Mouse (Mus musculus) forebrain, embryonic 15.5 days (tissue): ENCODE measurements at regions not wholly inside any gene's neighbourhood (a gene's known extent, or its start where the extent isn't known, plus 50 kb on each side); places are given as distances from the start of the nearest gene placed in this dataset.

ENCODE experiments used
- ATAC-seq: fragments of 200-750 bp; cut with Nextera tagmentation; replicated peaks from 2 replicates; pipeline ENCODE4 v1.8.0; 2017; ENCODE audit warnings: mild to moderate bottlenecking, moderate TSS enrichment, moderate library complexity
- H3K27ac ChIP-seq: fragments of 300-500 bp; sonication (generic); replicated peaks from 2 replicates; pipeline ENCODE4 v1.5.1; 2015; ENCODE audit warnings: mild to moderate bottlenecking, inconsistent platforms
- H3K27me3 ChIP-seq: fragments of 300-500 bp; sonication (generic); 2 replicates; pipeline ENCODE4 v1.6.1; 2015; ENCODE audit warnings: inconsistent platforms
- H3K36me3 ChIP-seq: fragments of 300-500 bp; sonication (generic); 2 replicates; pipeline ENCODE4 v1.6.1; 2015; ENCODE audit warnings: mild to moderate bottlenecking, inconsistent platforms
- H3K4me1 ChIP-seq: fragments of 300-500 bp; sonication (generic); 2 replicates; pipeline ENCODE4 v1.6.1; 2015; ENCODE audit warnings: inconsistent platforms
- H3K4me2 ChIP-seq: fragments of 300-500 bp; sonication (generic); replicated peaks from 2 replicates; pipeline ENCODE4 v1.6.1; 2015; ENCODE audit warnings: mild to moderate bottlenecking, inconsistent platforms
- H3K4me3 ChIP-seq: fragments of 300-500 bp; sonication (generic); 2 replicates; pipeline ENCODE4 v1.5.1; 2015; ENCODE audit warnings: mild to moderate bottlenecking, inconsistent platforms
- H3K9ac ChIP-seq: fragments of 300-500 bp; sonication (generic); replicated peaks from 2 replicates; pipeline ENCODE4 v1.6.1; 2015; ENCODE audit warnings: mild to moderate bottlenecking, inconsistent platforms
- H3K9me3 ChIP-seq: fragments of 300-500 bp; sonication (generic); 2 replicates; pipeline ENCODE4 v1.6.1; 2016; ENCODE audit warnings: inconsistent platforms
- WGBS: fragments of 180-500 bp; shearing (Covaris S2); methylation state at CpG from one replicate; pipeline ENCODE4 v1.1.7; 2015; ENCODE audit warnings: mixed read lengths; 5-methylcytosine and 5-hydroxymethylcytosine counted together

GRCm38 (mm10) chr17:63807590-63808228, 55.2 kb upstream of the Fer start:
- Histone ChIP-seq H3K9ac (no peak overlapping the region), H3K4me3 (no peak overlapping the region), H3K4me1 (peaks cover 28% of the 10 kb centered on the region), H3K27ac (peak overlapping the region; percentile 59), H3K9me3 (no peaks in the 10 kb centered on the region), H3K27me3 (no peaks in the 10 kb centered on the region), H3K36me3 (no peaks in the 10 kb centered on the region), H3K4me2 (0 out of 2 replicates have a peak overlapping the region, but pooled peaks have one; percentile 11)
- WGBS, result 4% methylated on average over 9 of the region's 9 CpGs
- peak; percentile 93 for ATAC-seq

- Histone ChIP-seq H3K27me3 (no peaks in the 10 kb centered on the region), H3K36me3 (no peaks in the 10 kb centered on the region), H3K27ac (peak overlapping the region; percentile 40; the same call in 1 of the 2 replicates), H3K9ac (no peak overlapping the region), H3K4me3 (no peak overlapping the region), H3K9me3 (no peaks in the 10 kb centered on the region), H3K4me2 (no peak overlapping the region), H3K4me1 (peaks cover 29% of the 10 kb centered on the region)
- ATAC-seq, result peak; percentile 14; the same call in 1 of the 2 replicates
- 10% methylated on average over 6 of the region's 6 CpGs for WGBS
Observed at GRCm38 (mm10) chr17:63808756-63809155, 54.1 kb upstream of the Fer start.

- no peak overlapping the region for H3K9ac ChIP-seq
- no peak overlapping the region for H3K4me3 ChIP-seq
- WGBS, result 75% methylated on average over 9 of the region's 9 CpGs
- no peaks in the 10 kb centered on the region for H3K36me3 ChIP-seq
- H3K9me3 ChIP-seq, result no peaks in the 10 kb centered on the region
- H3K27ac ChIP-seq, result no peak overlapping the region
- no peak overlapping the region for H3K4me2 ChIP-seq
- ATAC-seq, result no peak
- peaks cover 29% of the 10 kb centered on the region for H3K4me1 ChIP-seq
- no peaks in the 10 kb centered on the region for H3K27me3 ChIP-seq
Observed at GRCm38 (mm10) chr17:63811246-63811785, 51.5 kb upstream of the Fer start.

- Histone ChIP-seq H3K4me1 (peaks cover 23% of the 10 kb centered on the region), H3K9me3 (no peaks in the 10 kb centered on the region), H3K36me3 (no peaks in the 10 kb centered on the region), H3K9ac (no peak overlapping the region), H3K4me2 (no peak overlapping the region), H3K27ac (no peak overlapping the region), H3K4me3 (no peak overlapping the region), H3K27me3 (no peaks in the 10 kb centered on the region)
- WGBS, result 33% methylated on average over 3 of the region's 3 CpGs
- ATAC-seq, result no peak
Observed at GRCm38 (mm10) chr17:63812586-63812985, 50.3 kb upstream of the Fer start.
